ENCODE assay signal across 12 mouse cellular contexts in genomic region chr9:36882034-36882745, GRCm38 (mm10).
DNase-seq lines count a peak whose midpoint lies in the region; ATAC-seq lines count a peak whose summit lies in the region.
"Had no signal": no experiment of that assay in that cellular context is flagged by ENCODE, and none has a peak within 500 bp of the region (broad histone marks: within the 10 kb centered on the region; RNA-seq: fewer than 3 reads in every experiment).

No protein-coding gene starts in this region.

- H3K4me3 ChIP-seq in neural tube, embryonic 11.5 days (ENCODE audit: low read depth, low read length), result no peak overlapping the region
- no peak overlapping the region for H3K4me3 ChIP-seq in hindbrain, embryonic 10.5 days
- H3K4me3 ChIP-seq in midbrain, embryonic 10.5 days, result no peak overlapping the region

- H3K27ac ChIP-seq in neural tube, embryonic 11.5 days (ENCODE audit: low read depth, low read length), result 0 out of 2 replicates have a peak overlapping the region, but pooled peaks have one; percentile 44
- peak overlapping the region; percentile 80 for H3K27ac ChIP-seq in hindbrain, embryonic 10.5 days
- peak overlapping the region; percentile 76 for H3K27ac ChIP-seq in midbrain, embryonic 10.5 days (replicated peaks)

- H3K9me3 ChIP-seq in neural tube, embryonic 11.5 days (ENCODE audit: control insufficient read depth, low read length), result no peaks in the 10 kb centered on the region
- no peaks in the 10 kb centered on the region for H3K9me3 ChIP-seq in hindbrain, embryonic 10.5 days
- no peaks in the 10 kb centered on the region for H3K9me3 ChIP-seq in midbrain, embryonic 10.5 days (replicated peaks)

- intact Hi-C loops in heart, postnatal 25 days (cut with DNase I), result loop anchor here (10.0 kb wide), 1 partner anchor 87 kb away; the partner anchor contains the start of gene Ei24

- H3K4me2 ChIP-seq in neural tube, embryonic 11.5 days (ENCODE audit: low read depth), result no peak overlapping the region

- peaks cover 9% of the 10 kb centered on the region; the same call in 1 of the 2 replicates for H3K4me1 ChIP-seq in neural tube, embryonic 11.5 days (ENCODE audit: control insufficient read depth, insufficient read depth, low read length)
- peaks cover 16% of the 10 kb centered on the region for H3K4me1 ChIP-seq in hindbrain, embryonic 10.5 days (replicated peaks)
- peaks cover 19% of the 10 kb centered on the region for H3K4me1 ChIP-seq in midbrain, embryonic 10.5 days

- DNase-seq in neural tube, embryonic 11.5 days (ENCODE audit: low spot score), result peak; percentile 44
- DNase-seq in neural tube, embryonic 10.5 days (ENCODE audit: extremely low spot score, low spot score), result no peak
- DNase-seq in hindbrain, embryonic 10.5 days (ENCODE audit: low spot score), result peak; percentile 15
- no peak for DNase-seq in midbrain, embryonic 10.5 days (ENCODE audit: low spot score)
- peak; percentile 38 to 78 for DNase-seq in right cerebral cortex, postnatal 36 days (ENCODE audit: low spot score in 2 of 2)
- no peak for DNase-seq in gastrocnemius, postnatal 25 days
- DNase-seq in spleen, postnatal 4 days (ENCODE audit: low spot score in 2 of 2), result no peak
- DNase-seq in heart, postnatal 25 days (ENCODE audit: low spot score), result no peak
- DNase-seq: cerebellum, postnatal 36 days; heart, postnatal 14 days; liver, postnatal 0 days; thymus, postnatal 36 days had no signal

- no peaks in the 10 kb centered on the region for H3K27me3 ChIP-seq in neural tube, embryonic 11.5 days (ENCODE audit: control insufficient read depth, insufficient read depth, low read length)
- H3K27me3 ChIP-seq in hindbrain, embryonic 10.5 days (ENCODE audit: insufficient read depth, poor library complexity, severe bottlenecking), result no peaks in the 10 kb centered on the region
- H3K27me3 ChIP-seq in midbrain, embryonic 10.5 days (ENCODE audit: low read depth, poor library complexity, severe bottlenecking), result no peaks in the 10 kb centered on the region

- 44% methylated on average over 8 of the region's 8 CpGs for WGBS in neural tube, embryonic 11.5 days
- WGBS in hindbrain, embryonic 10.5 days, result 45% methylated on average over 8 of the region's 8 CpGs
- 46% methylated on average over 8 of the region's 8 CpGs for WGBS in midbrain, embryonic 10.5 days

- no peak overlapping the region for H3K9ac ChIP-seq in neural tube, embryonic 11.5 days (ENCODE audit: low read length)
- H3K9ac ChIP-seq: liver, postnatal 0 days had no signal

- peak; percentile 80 for ATAC-seq in neural tube, embryonic 11.5 days (ENCODE audit: insufficient read depth, low FRiP score, low TSS enrichment)
- ATAC-seq: liver, postnatal 0 days had no signal

- 0 out of 2 replicates have a peak, but pooled peaks cover 4% of the 10 kb centered on the region for H3K36me3 ChIP-seq in neural tube, embryonic 11.5 days (ENCODE audit: control insufficient read depth, insufficient read depth, low read length)
- H3K36me3 ChIP-seq in hindbrain, embryonic 10.5 days, result peaks cover 36% of the 10 kb centered on the region
- peaks cover 36% of the 10 kb centered on the region for H3K36me3 ChIP-seq in midbrain, embryonic 10.5 days

Comparison
In these comparisons a context has a peak if more than half of its experiments do, and no peak if none do; other contexts are left out.
1. DNase-seq: peak in neural tube, embryonic 11.5 days (single experiment), hindbrain, embryonic 10.5 days (single experiment) and right cerebral cortex, postnatal 36 days (2 of 2); none in neural tube, embryonic 10.5 days (single experiment), midbrain, embryonic 10.5 days (single experiment), gastrocnemius, postnatal 25 days (single experiment), spleen, postnatal 4 days (0 of 2) and heart, postnatal 25 days (single experiment).
2. Peak in every context shown above with its lines, with median percentiles within 50 percentile points of each other: H3K27ac ChIP-seq.